Mouse (Mus musculus) liver, embryonic 16.5 days (tissue): ENCODE measurements around the gene Akr1c12. TPM values are rescaled to one million over a fixed set of nuclear protein-coding genes. Genes with fewer than 3 reads are reported as not detected.
"Not testable (repeated sequence)": the region's sequence is repeated elsewhere in the genome, so short reads cannot be mapped to it uniquely, and the experiment has no call there.

Source experiments
- ATAC-seq: fragments of 200-750 bp; cut with Nextera tagmentation; 2 replicates; pipeline ENCODE4 v1.8.0; 2017; ENCODE audit warnings: low read depth, mild to moderate bottlenecking, moderate number of reproducible peaks, moderate library complexity
- H3K27ac ChIP-seq: fragments of 300-500 bp; sonication (generic); 2 replicates; pipeline ENCODE4 v1.5.1; 2014; ENCODE audit warnings: mild to moderate bottlenecking, low read length
- H3K27me3 ChIP-seq: fragments of 300-500 bp; sonication (generic); 2 replicates; pipeline ENCODE4 v1.6.1; 2014; ENCODE audit warnings: low read depth, low read length, mixed read lengths; ENCODE audit not compliant: control insufficient read depth, insufficient read depth
- H3K36me3 ChIP-seq: fragments of 300-500 bp; sonication (generic); 2 replicates; pipeline ENCODE4 v1.6.1; 2014; ENCODE audit warnings: mild to moderate bottlenecking; ENCODE audit not compliant: control insufficient read depth, insufficient read depth
- H3K4me1 ChIP-seq: fragments of 300-500 bp; sonication (generic); 2 replicates; pipeline ENCODE4 v1.6.1; 2014; ENCODE audit warnings: low read depth, low read length, mixed read lengths; ENCODE audit not compliant: control insufficient read depth
- H3K4me2 ChIP-seq: fragments of 300-500 bp; sonication (generic); 2 replicates; pipeline ENCODE4 v1.6.1; 2014; ENCODE audit warnings: low read depth, low read length, mixed read lengths
- H3K4me3 ChIP-seq: fragments of 300-500 bp; sonication (generic); 2 replicates; pipeline ENCODE4 v1.5.1; 2014; ENCODE audit warnings: low read depth, mild to moderate bottlenecking, low read length
- H3K9ac ChIP-seq: fragments of 300-500 bp; sonication (generic); 2 replicates; pipeline ENCODE4 v1.6.1; 2014; ENCODE audit warnings: low read depth, low read length
- H3K9me3 ChIP-seq: fragments of 300-500 bp; sonication (generic); replicated peaks from 2 replicates; pipeline ENCODE4 v1.6.1; 2016; ENCODE audit warnings: low read length; ENCODE audit not compliant: control insufficient read depth
- whole genome bisulfite sequencing: fragments of 180-500 bp; shearing (Covaris S2); extraction: QIAGEN DNeasy Blood & Tissue Kit; methylation state at CpG from one replicate; pipeline ENCODE4 v1.1.7; 2014; ENCODE audit not compliant: insufficient replicate concordance; 5-methylcytosine and 5-hydroxymethylcytosine counted together
- polyA plus RNA-seq: library from polyadenylated mRNA; unstranded; fragments of >200 nt; fragmentation: Nextera tagmentation; extraction: Ambion mirVana; gene quantifications from 2 replicates; pipeline ENCODE4 v1.2.1, GENCODE M21; 2015

Akr1c12 gene
- polyA plus RNA-seq, 1 experiment from 2014 or later, result 21.0 TPM

DNA sequence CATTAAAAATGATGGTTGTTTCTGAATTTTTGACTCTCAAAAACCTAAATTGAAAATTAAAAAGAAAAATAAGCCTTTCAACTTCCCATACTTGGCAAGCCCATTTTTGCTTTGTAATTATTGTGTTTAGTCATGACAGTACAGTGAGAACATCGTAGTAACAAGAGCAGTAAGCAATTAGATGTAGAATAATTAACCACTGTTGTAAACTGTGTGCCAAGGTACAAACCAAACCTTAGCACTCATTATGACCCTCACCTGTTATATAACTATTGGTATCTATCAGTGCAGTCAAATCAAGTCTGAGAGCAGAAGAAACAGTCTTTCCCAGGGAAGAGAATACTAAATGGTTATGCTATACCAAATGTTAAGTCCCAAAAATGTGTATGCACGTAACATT, 14.2 kb downstream of the Akr1c12 start:
- H3K4me3 ChIP-seq, result no peak overlapping the region
- no peak overlapping the region for H3K4me2 ChIP-seq
- WGBS, result 64% methylated on average over 2 of the region's 2 CpGs
- no peaks in the 10 kb centered on the region for H3K9me3 ChIP-seq
- no peaks in the 10 kb centered on the region for H3K36me3 ChIP-seq
- no peaks in the 10 kb centered on the region for H3K27me3 ChIP-seq
- ATAC-seq, result no peak
- H3K4me1 ChIP-seq, result no peaks in the 10 kb centered on the region
- no peak overlapping the region for H3K9ac ChIP-seq
- H3K27ac ChIP-seq, result no peak overlapping the region

- no peak overlapping the region for H3K9ac ChIP-seq
- H3K9me3 ChIP-seq, result no peaks in the 10 kb centered on the region
- H3K4me3 ChIP-seq, result no peak overlapping the region
- no peak for ATAC-seq
- H3K27ac ChIP-seq, result no peak overlapping the region
- no peaks in the 10 kb centered on the region for H3K27me3 ChIP-seq
- 56% methylated on average over 3 of the region's 3 CpGs for WGBS
- no peaks in the 10 kb centered on the region for H3K36me3 ChIP-seq
- H3K4me2 ChIP-seq, result no peak overlapping the region
- H3K4me1 ChIP-seq, result no peaks in the 10 kb centered on the region
These were observed 14.6 kb downstream of the Akr1c12 start for GRCm38 (mm10) chr13:4264612-4265011.

- Histone ChIP-seq H3K9me3 (no peaks in the 10 kb centered on the region), H3K27me3 (no peaks in the 10 kb centered on the region), H3K27ac (no peak overlapping the region), H3K4me2 (no peak overlapping the region), H3K36me3 (no peaks in the 10 kb centered on the region), H3K9ac (no peak overlapping the region), H3K4me3 (no peak overlapping the region), H3K4me1 (no peaks in the 10 kb centered on the region)
- no peak for ATAC-seq
- WGBS, result 53% methylated on average over 6 of the region's 6 CpGs
These were observed 21.9 kb downstream of the Akr1c12 start for GRCm38 (mm10) chr13:4257349-4257748.

- H3K27ac ChIP-seq, H3K36me3 ChIP-seq, H3K4me2 ChIP-seq, H3K27me3 ChIP-seq, H3K4me1 ChIP-seq, H3K9ac ChIP-seq, H3K9me3 ChIP-seq, H3K4me3 ChIP-seq, ATAC-seq: not testable (repeated sequence)
These were observed 22.3 kb downstream of the Akr1c12 start for GRCm38 (mm10) chr13:4256894-4257293.

GRCm38 (mm10) chr13:4249347-4249746, 29.9 kb downstream of the Akr1c12 start:
- Histone ChIP-seq H3K9me3 (no peaks in the 10 kb centered on the region), H3K9ac (no peak overlapping the region), H3K4me3 (no peak overlapping the region), H3K27me3 (no peaks in the 10 kb centered on the region), H3K27ac (no peak overlapping the region), H3K4me1 (no peaks in the 10 kb centered on the region), H3K36me3 (no peaks in the 10 kb centered on the region), H3K4me2 (no peak overlapping the region)
- 65% methylated on average over 3 of the region's 3 CpGs for WGBS
- no peak for ATAC-seq

- H3K4me2 ChIP-seq, result no peak overlapping the region
- no peak overlapping the region for H3K9ac ChIP-seq
- no peaks in the 10 kb centered on the region for H3K4me1 ChIP-seq
- ATAC-seq, result peak; percentile 54; the same call in 1 of the 2 replicates
- H3K36me3 ChIP-seq, result no peaks in the 10 kb centered on the region
- 10% methylated on average over 13 of the region's 13 CpGs for WGBS
- no peak overlapping the region for H3K4me3 ChIP-seq
- H3K27ac ChIP-seq, result no peak overlapping the region
- no peaks in the 10 kb centered on the region for H3K9me3 ChIP-seq
- H3K27me3 ChIP-seq, result no peaks in the 10 kb centered on the region
These were observed 34.2 kb downstream of the Akr1c12 start for GRCm38 (mm10) chr13:4244861-4245559.

DNA sequence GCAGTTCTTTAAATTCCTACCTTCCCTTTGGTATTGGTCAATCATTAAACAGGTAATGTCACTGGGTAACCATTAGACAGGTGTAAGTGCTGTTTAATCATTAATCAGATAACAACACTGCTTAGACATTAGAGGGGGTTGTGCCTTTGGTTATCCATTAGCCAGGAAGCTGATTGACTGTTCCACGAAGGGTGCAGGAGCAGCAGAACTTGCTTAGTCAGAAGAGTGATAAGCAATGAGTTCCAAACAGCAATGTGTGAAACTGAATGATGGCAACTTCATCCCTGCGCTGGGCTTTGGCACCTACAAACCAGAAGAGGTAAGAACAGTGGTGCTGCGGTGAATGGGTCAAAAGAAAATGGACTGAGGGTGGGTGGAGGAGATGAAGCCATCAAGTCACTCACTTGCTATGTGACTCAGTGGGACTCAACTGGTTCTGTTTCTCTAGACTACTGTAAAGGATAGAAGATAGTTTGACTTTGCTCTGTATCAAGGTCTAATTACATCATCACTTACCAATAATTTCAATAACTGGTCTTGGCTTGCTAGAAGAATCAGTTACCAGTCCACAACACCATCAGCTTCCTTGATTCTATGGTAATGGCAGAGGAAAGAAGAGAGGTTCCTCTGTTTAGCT, 45.6 kb downstream of the Akr1c12 start:
- Histone ChIP-seq H3K27ac (no peak overlapping the region), H3K27me3 (no peaks in the 10 kb centered on the region), H3K9ac (no peak overlapping the region), H3K4me3 (peak overlapping the region; percentile 36), H3K36me3 (no peaks in the 10 kb centered on the region; the same call in 1 of the 2 replicates), H3K9me3 (no peaks in the 10 kb centered on the region), H3K4me1 (no peaks in the 10 kb centered on the region; the same call in 1 of the 2 replicates), H3K4me2 (peak overlapping the region; percentile 42)
- WGBS, result 40% methylated on average over 3 of the region's 3 CpGs
- peak; percentile 95 for ATAC-seq

DNA sequence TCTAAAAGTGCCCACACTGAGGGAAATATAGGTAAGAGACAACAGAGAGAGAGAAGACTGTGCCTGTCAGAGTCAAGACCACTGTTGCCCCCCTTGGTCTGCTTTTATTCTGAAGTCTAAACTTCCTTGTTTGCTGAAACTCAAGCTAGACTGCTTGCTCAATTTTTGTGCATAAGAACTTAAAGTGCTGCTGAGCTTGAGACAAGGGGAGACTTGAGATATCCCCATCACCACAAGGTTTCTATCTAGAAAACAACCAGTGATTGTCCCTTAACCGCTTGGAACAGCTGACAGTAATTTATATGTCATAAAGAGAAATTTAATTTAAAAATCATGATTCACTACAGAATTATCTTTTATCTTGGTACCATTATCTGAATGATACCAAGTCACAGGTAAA, 46.1 kb downstream of the Akr1c12 start:
- no peak overlapping the region for H3K27ac ChIP-seq
- H3K4me2 ChIP-seq, result no peak overlapping the region
- H3K4me1 ChIP-seq, result no peaks in the 10 kb centered on the region; the same call in 1 of the 2 replicates
- WGBS, result 36% methylated on average over 1 of the region's 1 CpGs
- no peak overlapping the region for H3K4me3 ChIP-seq
- H3K36me3 ChIP-seq, result no peaks in the 10 kb centered on the region; the same call in 1 of the 2 replicates
- H3K9me3 ChIP-seq, result no peaks in the 10 kb centered on the region
- H3K9ac ChIP-seq, result no peak overlapping the region
- ATAC-seq, result no peak
- H3K27me3 ChIP-seq, result no peaks in the 10 kb centered on the region

GRCm38 (mm10) chr13:4230841-4231623, 48.2 kb downstream of the Akr1c12 start:
- Histone ChIP-seq H3K4me1 (no peaks in the 10 kb centered on the region; the same call in 1 of the 2 replicates), H3K27me3 (no peaks in the 10 kb centered on the region), H3K9me3 (no peaks in the 10 kb centered on the region), H3K27ac (no peak overlapping the region), H3K4me2 (no peak overlapping the region), H3K4me3 (no peak overlapping the region), H3K36me3 (no peaks in the 10 kb centered on the region), H3K9ac (no peak overlapping the region)
- 76% methylated on average over 8 of the region's 8 CpGs for WGBS
- no peak for ATAC-seq
